24 mouse cellular contexts compared by ENCODE assay signal in genomic region chr6:137829056-137829776, GRCm38 (mm10).
A peak's percentile ranks its signal among the peaks of the same experiment; 100 is the strongest.
DNase-seq lines count a peak whose midpoint lies in the region; ATAC-seq and TF ChIP-seq lines count a peak whose summit lies in the region.
"Had no signal": no experiment of that assay in that cellular context is flagged by ENCODE, and none has a peak within 500 bp of the region (broad histone marks: within the 10 kb centered on the region; RNA-seq: fewer than 3 reads in every experiment).

No protein-coding gene starts in this region.

- TF ChIP-seq CTCF in midbrain, postnatal 0 days (IDR thresholded peaks at IDR 0.05) = no peak

- H3K36me3 ChIP-seq in forebrain, embryonic 12.5 days (replicated peaks) = no peaks in the 10 kb centered on the region
- no peaks in the 10 kb centered on the region for H3K36me3 ChIP-seq in forebrain, embryonic 10.5 days (replicated peaks)
- H3K36me3 ChIP-seq in limb, embryonic 11.5 days (ENCODE audit: control insufficient read depth, insufficient read depth, low read length) = no peaks in the 10 kb centered on the region
- H3K36me3 ChIP-seq in limb, embryonic 10.5 days = no peaks in the 10 kb centered on the region; the same call in 1 of the 2 replicates
- no peaks in the 10 kb centered on the region for H3K36me3 ChIP-seq in midbrain, embryonic 13.5 days
- H3K36me3 ChIP-seq in midbrain, postnatal 0 days (ENCODE audit: insufficient read depth, low read length) = no peaks in the 10 kb centered on the region
- H3K36me3 ChIP-seq: hindbrain, embryonic 10.5 days; hindbrain, embryonic 15.5 days; stomach, embryonic 15.5 days had no signal

- no peak overlapping the region for H3K9ac ChIP-seq in forebrain, embryonic 12.5 days
- H3K9ac ChIP-seq in limb, embryonic 11.5 days (ENCODE audit: low read length) = no peak overlapping the region
- H3K9ac ChIP-seq in midbrain, embryonic 13.5 days (replicated peaks) = no peak overlapping the region
- H3K9ac ChIP-seq in midbrain, postnatal 0 days (replicated peaks; ENCODE audit: low read length, poor library complexity, severe bottlenecking) = no peak overlapping the region
- H3K9ac ChIP-seq: hindbrain, embryonic 15.5 days; stomach, embryonic 15.5 days had no signal

- DNase-seq in forebrain, embryonic 10.5 days (ENCODE audit: extremely low spot score, low spot score) = no peak
- DNase-seq in limb, embryonic 11.5 days (ENCODE audit: low spot score) = no peak
- DNase-seq in limb, embryonic 10.5 days (ENCODE audit: low spot score) = no peak
- no peak for DNase-seq in midbrain, postnatal 0 days (ENCODE audit: low spot score)
- DNase-seq in brain, adult 2 months (ENCODE audit: low read depth, low spot score) = peak; percentile 24
- DNase-seq: adrenal gland, adult 8-10 months; cerebellum, adult 11 months; cerebellum, adult 9-10 months; cerebellum, postnatal 36 days; heart, postnatal 14 days; kidney, adult 9 months; kidney, postnatal 25 days; lung, postnatal 36 days; right cerebral cortex, postnatal 25 days; thymus, postnatal 4 days had no signal

- no peaks in the 10 kb centered on the region for H3K9me3 ChIP-seq in forebrain, embryonic 12.5 days
- no peaks in the 10 kb centered on the region for H3K9me3 ChIP-seq in forebrain, embryonic 10.5 days
- no peaks in the 10 kb centered on the region for H3K9me3 ChIP-seq in limb, embryonic 11.5 days (ENCODE audit: control insufficient read depth, low read length)
- no peaks in the 10 kb centered on the region for H3K9me3 ChIP-seq in limb, embryonic 10.5 days (replicated peaks)
- H3K9me3 ChIP-seq in midbrain, embryonic 13.5 days = no peaks in the 10 kb centered on the region
- no peaks in the 10 kb centered on the region for H3K9me3 ChIP-seq in midbrain, postnatal 0 days (ENCODE audit: low read length)
- H3K9me3 ChIP-seq: G1E; hindbrain, embryonic 10.5 days; hindbrain, embryonic 15.5 days; stomach, embryonic 15.5 days had no signal

- no peak overlapping the region for H3K27ac ChIP-seq in forebrain, embryonic 12.5 days
- no peak overlapping the region for H3K27ac ChIP-seq in forebrain, embryonic 10.5 days
- H3K27ac ChIP-seq in limb, embryonic 11.5 days (replicated peaks; ENCODE audit: low read depth, low read length) = no peak overlapping the region
- H3K27ac ChIP-seq in limb, embryonic 10.5 days = no peak overlapping the region
- H3K27ac ChIP-seq in midbrain, embryonic 13.5 days = no peak overlapping the region
- H3K27ac ChIP-seq in midbrain, postnatal 0 days (ENCODE audit: low read depth, low read length) = no peak overlapping the region
- H3K27ac ChIP-seq: hindbrain, embryonic 10.5 days; hindbrain, embryonic 15.5 days; left cerebral cortex, adult 2 months; stomach, embryonic 15.5 days had no signal

- no peaks in the 10 kb centered on the region for H3K4me1 ChIP-seq in forebrain, embryonic 12.5 days
- H3K4me1 ChIP-seq in forebrain, embryonic 10.5 days = no peaks in the 10 kb centered on the region
- H3K4me1 ChIP-seq in limb, embryonic 11.5 days (ENCODE audit: control insufficient read depth, insufficient read depth, low read length) = 0 out of 2 replicates have a peak, but pooled peaks cover 3% of the 10 kb centered on the region
- peaks cover 4% of the 10 kb centered on the region for H3K4me1 ChIP-seq in limb, embryonic 10.5 days
- no peaks in the 10 kb centered on the region for H3K4me1 ChIP-seq in midbrain, embryonic 13.5 days (replicated peaks)
- H3K4me1 ChIP-seq in midbrain, postnatal 0 days (ENCODE audit: insufficient read depth, low read length) = no peaks in the 10 kb centered on the region
- H3K4me1 ChIP-seq: hindbrain, embryonic 10.5 days; hindbrain, embryonic 15.5 days; stomach, embryonic 15.5 days had no signal

- ATAC-seq in forebrain, embryonic 12.5 days (ENCODE audit: low FRiP score) = peak; percentile 41; the same call in 1 of the 2 replicates
- ATAC-seq in limb, embryonic 11.5 days (ENCODE audit: insufficient number of reproducible peaks, low FRiP score, low TSS enrichment, low read depth) = 0 out of 2 replicates have a peak, but pooled peaks have one; percentile 41
- 0 out of 2 replicates have a peak, but pooled peaks have one; percentile 46 for ATAC-seq in midbrain, embryonic 13.5 days
- no peak for ATAC-seq in midbrain, postnatal 0 days (ENCODE audit: low FRiP score)
- ATAC-seq: forebrain, embryonic 16.5 days; inflammation-experienced regulatory T-cells, adult 6 months had no signal

- H3K27me3 ChIP-seq in forebrain, embryonic 12.5 days = no peaks in the 10 kb centered on the region
- H3K27me3 ChIP-seq in forebrain, embryonic 10.5 days (ENCODE audit: poor library complexity, severe bottlenecking) = no peaks in the 10 kb centered on the region
- H3K27me3 ChIP-seq in limb, embryonic 11.5 days (ENCODE audit: control insufficient read depth, insufficient read depth, low read length) = no peaks in the 10 kb centered on the region
- H3K27me3 ChIP-seq in limb, embryonic 10.5 days (ENCODE audit: low read depth, poor library complexity, severe bottlenecking) = no peaks in the 10 kb centered on the region
- no peaks in the 10 kb centered on the region for H3K27me3 ChIP-seq in midbrain, embryonic 13.5 days
- H3K27me3 ChIP-seq in midbrain, postnatal 0 days (ENCODE audit: insufficient read depth, low read length) = no peaks in the 10 kb centered on the region
- H3K27me3 ChIP-seq: hindbrain, embryonic 15.5 days; stomach, embryonic 15.5 days had no signal

- WGBS in forebrain, embryonic 12.5 days = 86% methylated on average over 12 of the region's 12 CpGs
- WGBS in forebrain, embryonic 10.5 days = 91% methylated on average over 12 of the region's 12 CpGs
- 88% methylated on average over 12 of the region's 12 CpGs for WGBS in limb, embryonic 11.5 days
- WGBS in limb, embryonic 10.5 days = 89% methylated on average over 12 of the region's 12 CpGs
- WGBS in midbrain, embryonic 13.5 days = 88% methylated on average over 12 of the region's 12 CpGs
- WGBS in midbrain, postnatal 0 days = 78% methylated on average over 12 of the region's 12 CpGs

- H3K4me2 ChIP-seq in forebrain, embryonic 12.5 days = no peak overlapping the region
- no peak overlapping the region for H3K4me2 ChIP-seq in limb, embryonic 11.5 days (ENCODE audit: low read depth, severe bottlenecking)
- H3K4me2 ChIP-seq in midbrain, embryonic 13.5 days (replicated peaks) = no peak overlapping the region
- H3K4me2 ChIP-seq in midbrain, postnatal 0 days (ENCODE audit: low read depth, low read length, poor library complexity, severe bottlenecking) = no peak overlapping the region
- H3K4me2 ChIP-seq: hindbrain, embryonic 15.5 days; stomach, embryonic 15.5 days had no signal

- H3K4me3 ChIP-seq in forebrain, embryonic 12.5 days (replicated peaks) = no peak overlapping the region
- no peak overlapping the region for H3K4me3 ChIP-seq in forebrain, embryonic 10.5 days
- no peak overlapping the region for H3K4me3 ChIP-seq in limb, embryonic 11.5 days (ENCODE audit: low read depth, low read length)
- no peak overlapping the region for H3K4me3 ChIP-seq in limb, embryonic 10.5 days
- H3K4me3 ChIP-seq in midbrain, embryonic 13.5 days (replicated peaks) = no peak overlapping the region
- no peak overlapping the region for H3K4me3 ChIP-seq in midbrain, postnatal 0 days (ENCODE audit: low read depth, low read length)
- H3K4me3 ChIP-seq: hindbrain, embryonic 10.5 days; hindbrain, embryonic 15.5 days; left cerebral cortex, adult 2 months; stomach, embryonic 15.5 days had no signal
